Mouse (Mus musculus) midbrain, embryonic 10.5 days (tissue): ENCODE data around the gene Palld. TPM values are rescaled to one million over a fixed set of nuclear protein-coding genes. Genes with fewer than 3 reads are reported as not detected.
A peak's percentile ranks its signal among the peaks of the same experiment; 100 is the strongest.

Experiments used
- DNase-seq: peaks from one replicate; pipeline ENCODE4 v3.0.0-alpha.2; 2017; ENCODE audit warnings: low spot score
- H3K27ac ChIP-seq: fragments of 300-500 bp; sonication (generic); replicated peaks from 2 replicates; pipeline ENCODE4 v1.5.1; 2016; ENCODE audit warnings: mild to moderate bottlenecking
- H3K27me3 ChIP-seq: fragments of 300-500 bp; sonication (generic); 2 replicates; pipeline ENCODE4 v1.6.1; 2016; ENCODE audit warnings: low read depth, mild to moderate bottlenecking; ENCODE audit not compliant: poor library complexity, severe bottlenecking
- H3K36me3 ChIP-seq: fragments of 300-500 bp; sonication (generic); 2 replicates; pipeline ENCODE4 v1.6.1; 2016; ENCODE audit warnings: mild to moderate bottlenecking, moderate library complexity
- H3K4me1 ChIP-seq: fragments of 300-500 bp; sonication (generic); 2 replicates; pipeline ENCODE4 v1.6.1; 2016
- H3K4me3 ChIP-seq: fragments of 300-500 bp; sonication (generic); 2 replicates; pipeline ENCODE4 v1.5.1; 2016; ENCODE audit warnings: mild to moderate bottlenecking, moderate library complexity
- H3K9me3 ChIP-seq: fragments of 300-500 bp; sonication (generic); replicated peaks from 2 replicates; pipeline ENCODE4 v1.6.1; 2016; ENCODE audit warnings: mild to moderate bottlenecking
- WGBS: fragments of 180-500 bp; shearing (Covaris S2); methylation state at CpG from one replicate; pipeline ENCODE4 v1.1.7; 2016; 5-methylcytosine and 5-hydroxymethylcytosine counted together
- polyA plus RNA-seq: library from polyadenylated mRNA; unstranded; fragments of >200 nt; fragmentation: Nextera tagmentation; extraction: Ambion mirVana; gene quantifications from 2 replicates; pipeline ENCODE4 v1.2.1, GENCODE M21; 2016

Gene Palld
- polyA plus RNA-seq, 1 experiment from 2014 or later = 58.2 TPM

DNA sequence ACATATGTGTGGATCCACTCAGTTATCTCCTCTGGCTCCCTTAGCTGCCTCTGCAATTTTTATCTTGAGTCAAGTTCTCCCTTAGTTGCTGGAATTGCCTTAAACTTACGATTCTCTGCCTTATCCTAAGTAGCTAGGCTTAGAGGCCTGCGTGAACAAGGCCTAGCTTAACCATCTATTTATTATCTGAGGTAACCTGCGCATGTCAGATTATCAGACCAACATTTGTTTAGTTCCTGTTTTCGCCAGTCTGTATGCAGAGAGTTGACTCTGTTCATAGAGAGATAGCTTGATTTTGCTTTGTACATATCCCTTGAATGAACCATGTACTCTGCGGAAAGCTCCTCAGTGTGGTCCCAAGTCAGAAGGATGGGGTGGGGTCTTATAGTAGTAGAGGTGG is 113.2 kb downstream of the Palld start:
- no peak overlapping the region for H3K27ac ChIP-seq
- no peaks in the 10 kb centered on the region for H3K27me3 ChIP-seq
- no peaks in the 10 kb centered on the region for H3K4me1 ChIP-seq
- no peaks in the 10 kb centered on the region for H3K36me3 ChIP-seq
- WGBS = 90% methylated on average over 5 of the region's 5 CpGs
- no peaks in the 10 kb centered on the region for H3K9me3 ChIP-seq
- H3K4me3 ChIP-seq = no peak overlapping the region
- DNase-seq = no peak

DNA sequence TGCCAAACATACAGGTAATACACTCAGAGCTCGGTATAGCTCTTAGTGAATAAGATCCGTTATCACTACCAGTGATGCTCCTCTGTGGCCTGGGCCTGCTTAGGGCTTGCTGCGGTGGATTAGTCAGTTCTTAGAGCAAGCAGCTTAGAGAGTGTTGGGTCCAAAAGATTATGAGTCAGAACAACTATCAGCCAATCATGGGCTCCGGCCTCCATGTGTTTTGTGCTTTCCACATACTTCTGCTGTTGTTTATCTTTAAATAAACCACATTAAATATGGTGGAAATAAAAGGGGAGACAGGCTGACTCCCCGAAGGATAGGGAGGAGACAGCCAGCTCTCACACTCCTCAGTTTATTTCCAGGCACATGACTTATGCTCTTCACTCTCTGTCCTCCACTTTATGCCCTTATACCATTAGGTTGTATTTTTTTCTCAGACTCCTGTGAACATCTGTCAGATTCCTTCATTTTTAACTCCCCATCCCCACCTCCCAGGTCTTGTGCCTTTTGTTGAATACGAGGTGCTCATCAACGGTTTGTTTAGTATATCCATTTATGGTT is 119.5 kb downstream of the Palld start:
- Histone ChIP-seq H3K36me3 (no peaks in the 10 kb centered on the region), H3K27ac (no peak overlapping the region)
- 85% methylated on average over 7 of the region's 7 CpGs for WGBS

DNA sequence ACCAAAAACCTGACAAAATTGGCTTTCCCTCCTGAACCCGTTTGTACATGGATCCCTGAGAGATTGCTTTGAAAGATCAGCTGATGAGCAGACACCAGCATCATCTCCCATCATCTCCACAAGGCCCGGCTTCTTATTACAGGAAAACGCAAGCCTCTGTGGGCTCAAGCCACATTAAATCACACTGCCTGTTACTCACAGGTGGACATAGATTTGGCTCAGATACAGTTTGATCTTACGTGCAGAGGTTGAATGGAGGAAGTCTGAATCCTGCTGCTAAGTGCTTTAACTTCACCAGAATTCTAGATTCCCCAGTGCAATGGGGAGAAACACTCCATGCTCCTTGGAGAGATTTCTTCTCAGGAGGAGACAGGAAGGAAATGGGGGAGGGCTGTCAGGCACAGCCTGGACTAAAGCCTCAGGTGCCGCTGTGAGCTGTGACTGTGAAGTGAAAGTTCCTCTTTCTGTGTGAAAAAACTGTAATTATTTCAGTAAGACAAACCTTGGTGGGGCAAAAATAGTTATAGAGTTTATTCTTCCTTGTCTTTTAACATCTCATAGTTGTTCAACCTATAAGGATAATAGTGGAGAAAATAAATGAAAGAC is 121.7 kb downstream of the Palld start:
- Histone ChIP-seq H3K9me3 (no peaks in the 10 kb centered on the region), H3K27ac (no peak overlapping the region), H3K4me1 (no peaks in the 10 kb centered on the region), H3K36me3 (no peaks in the 10 kb centered on the region), H3K27me3 (no peaks in the 10 kb centered on the region), H3K4me3 (no peak overlapping the region)
- no peak for DNase-seq
- WGBS = 81% methylated on average over 5 of the region's 5 CpGs

More for the DNA sequence above, 119.5 kb downstream of the Palld start:
- Histone ChIP-seq H3K9me3 (no peaks in the 10 kb centered on the region), H3K4me3 (no peak overlapping the region), H3K4me1 (no peaks in the 10 kb centered on the region), H3K27me3 (no peaks in the 10 kb centered on the region)
- DNase-seq = no peak

DNA sequence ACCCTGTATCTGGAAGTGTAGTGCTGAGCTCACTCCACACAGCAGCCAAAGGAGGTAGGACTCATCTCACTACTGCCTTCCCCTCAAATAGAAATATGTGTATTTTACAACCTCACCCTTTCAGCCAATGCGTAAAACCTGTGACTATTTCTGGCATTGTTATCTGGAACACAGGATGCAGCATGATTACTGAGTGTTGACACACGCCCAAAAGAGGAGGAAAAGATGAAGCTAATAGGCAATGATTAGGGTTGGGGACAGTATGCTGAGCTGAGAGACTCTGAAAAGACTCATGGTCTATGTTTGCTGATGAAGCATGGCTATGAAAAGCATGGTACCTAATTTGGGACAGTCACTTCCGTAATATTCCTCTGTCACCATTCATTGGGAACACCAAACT is 124.3 kb downstream of the Palld start:
- Histone ChIP-seq H3K36me3 (no peaks in the 10 kb centered on the region), H3K27ac (no peak overlapping the region), H3K4me3 (no peak overlapping the region), H3K4me1 (no peaks in the 10 kb centered on the region), H3K9me3 (no peaks in the 10 kb centered on the region), H3K27me3 (no peaks in the 10 kb centered on the region)
- 90% methylated on average over 3 of the region's 3 CpGs for WGBS
- DNase-seq = no peak

DNA sequence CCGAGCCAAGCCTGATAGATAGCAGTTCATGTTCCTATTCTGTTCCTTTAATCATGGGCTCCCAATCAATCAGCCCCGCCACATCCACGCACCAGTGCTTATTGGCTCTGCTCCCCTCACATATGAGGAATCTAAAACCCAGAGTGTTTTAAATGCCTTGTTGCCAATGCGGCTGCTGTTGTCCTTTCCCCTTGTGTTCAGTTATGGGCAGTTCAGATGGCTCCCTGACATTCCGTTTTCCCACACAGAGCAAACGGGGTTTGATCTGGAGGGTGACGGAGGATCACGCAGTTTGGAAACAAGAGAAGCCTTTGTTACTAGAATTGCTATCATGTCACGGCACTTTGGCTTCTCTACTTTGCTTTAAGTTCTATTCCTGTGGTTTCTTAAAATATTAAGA is 125.9 kb downstream of the Palld start:
- no peaks in the 10 kb centered on the region for H3K27me3 ChIP-seq
- DNase-seq = no peak
- H3K9me3 ChIP-seq = no peaks in the 10 kb centered on the region
- no peaks in the 10 kb centered on the region for H3K4me1 ChIP-seq
- WGBS = 84% methylated on average over 9 of the region's 9 CpGs
- H3K36me3 ChIP-seq = no peaks in the 10 kb centered on the region
- H3K27ac ChIP-seq = no peak overlapping the region
- no peak overlapping the region for H3K4me3 ChIP-seq

DNA sequence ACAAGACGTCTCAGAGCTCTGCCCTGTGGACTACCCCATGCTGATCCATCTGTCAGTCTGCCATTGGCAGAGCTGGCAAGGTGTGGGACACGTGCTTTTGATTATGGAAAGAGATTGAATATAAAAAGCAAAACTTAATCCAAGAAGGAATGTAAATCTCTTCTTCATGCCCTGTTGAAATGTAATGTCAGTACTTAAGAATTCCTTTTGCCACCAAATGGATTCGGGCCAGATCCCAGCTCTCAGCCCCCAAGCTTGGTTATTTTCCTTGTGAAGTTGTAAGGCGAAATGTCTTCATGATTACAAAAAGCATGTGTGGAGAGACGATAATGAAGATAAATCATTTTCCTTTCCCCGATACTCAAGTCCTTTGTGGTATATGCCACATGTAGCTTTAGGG is 126.6 kb downstream of the Palld start:
- H3K36me3 ChIP-seq = no peaks in the 10 kb centered on the region
- no peaks in the 10 kb centered on the region for H3K4me1 ChIP-seq
- H3K4me3 ChIP-seq = no peak overlapping the region
- 82% methylated on average over 6 of the region's 6 CpGs for WGBS
- no peaks in the 10 kb centered on the region for H3K27me3 ChIP-seq
- no peak for DNase-seq
- H3K27ac ChIP-seq = no peak overlapping the region
- H3K9me3 ChIP-seq = no peaks in the 10 kb centered on the region

DNA sequence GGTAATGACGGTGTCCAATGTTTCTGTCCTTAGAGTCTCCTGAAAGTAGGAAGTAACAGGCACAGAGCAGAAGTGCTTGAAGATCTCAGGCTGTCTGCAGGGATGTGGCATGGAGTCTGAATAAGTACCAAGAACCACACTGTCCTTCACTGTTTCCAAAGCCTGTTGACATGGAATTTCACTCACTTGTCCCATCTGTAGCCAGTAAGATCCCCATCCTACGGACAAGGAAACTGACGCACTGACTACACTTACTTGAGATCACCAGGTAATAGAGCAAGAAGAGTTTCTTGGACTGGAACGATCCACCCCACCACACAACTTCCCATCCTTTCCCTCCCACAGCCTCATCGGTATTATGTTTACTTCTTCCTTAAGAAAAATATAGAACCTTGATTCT is 128.3 kb downstream of the Palld start:
- no peaks in the 10 kb centered on the region for H3K36me3 ChIP-seq
- H3K27ac ChIP-seq = no peak overlapping the region
- H3K9me3 ChIP-seq = no peaks in the 10 kb centered on the region
- no peak for DNase-seq
- H3K27me3 ChIP-seq = no peaks in the 10 kb centered on the region
- H3K4me3 ChIP-seq = no peak overlapping the region
- 90% methylated on average over 5 of the region's 5 CpGs for WGBS
- no peaks in the 10 kb centered on the region for H3K4me1 ChIP-seq

DNA sequence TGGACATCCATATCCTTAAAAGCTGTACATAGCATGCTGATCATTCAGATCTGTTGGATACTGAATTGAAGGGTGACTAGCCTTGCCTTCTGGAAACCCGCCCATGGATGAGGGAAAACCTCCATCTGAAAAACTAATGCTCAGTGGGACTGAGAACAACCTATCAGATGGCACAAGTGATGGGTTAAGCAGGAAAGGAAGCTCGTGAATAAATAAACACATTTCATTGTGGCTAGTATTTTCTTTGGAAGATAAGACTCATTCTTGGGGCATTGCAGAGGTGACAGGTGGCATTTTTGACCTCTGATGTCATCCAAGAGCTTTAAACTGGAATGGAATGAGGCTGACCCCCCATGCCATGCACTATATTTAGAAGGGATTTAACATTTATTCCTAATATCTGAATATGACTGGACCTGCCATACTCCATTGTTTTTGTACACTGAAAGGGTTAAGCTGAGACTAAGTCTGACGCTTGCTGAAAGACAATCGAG is 128.8 kb downstream of the Palld start:
- H3K4me3 ChIP-seq = no peak overlapping the region
- H3K4me1 ChIP-seq = no peaks in the 10 kb centered on the region
- H3K9me3 ChIP-seq = no peaks in the 10 kb centered on the region
- DNase-seq = no peak
- no peak overlapping the region for H3K27ac ChIP-seq
- whole genome bisulfite sequencing = 74% methylated on average over 4 of the region's 4 CpGs
- no peaks in the 10 kb centered on the region for H3K27me3 ChIP-seq
- no peaks in the 10 kb centered on the region for H3K36me3 ChIP-seq

DNA sequence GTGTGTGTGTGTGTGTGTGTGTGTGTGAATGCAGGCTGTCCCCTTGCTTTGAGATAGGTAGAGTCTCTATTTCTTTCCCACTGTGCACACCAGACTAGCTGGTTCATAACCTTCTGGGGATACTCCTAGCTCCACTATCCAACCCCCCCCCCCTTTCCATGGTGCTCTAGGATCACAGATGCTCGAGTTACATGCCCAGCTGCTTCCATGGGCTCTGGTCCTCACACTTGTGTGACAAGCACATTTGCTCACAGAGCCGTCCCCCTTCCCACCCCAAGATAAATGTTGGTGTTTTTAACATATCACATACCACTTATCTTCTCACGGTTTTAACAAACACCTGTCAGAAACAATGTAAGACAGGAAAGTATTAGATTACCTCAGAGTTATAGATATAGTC is 131.2 kb downstream of the Palld start:
- Histone ChIP-seq H3K4me3 (no peak overlapping the region), H3K9me3 (no peaks in the 10 kb centered on the region), H3K27me3 (no peaks in the 10 kb centered on the region), H3K36me3 (no peaks in the 10 kb centered on the region), H3K4me1 (no peaks in the 10 kb centered on the region), H3K27ac (no peak overlapping the region)
- 83% methylated on average over 3 of the region's 3 CpGs for WGBS
- no peak for DNase-seq

DNA sequence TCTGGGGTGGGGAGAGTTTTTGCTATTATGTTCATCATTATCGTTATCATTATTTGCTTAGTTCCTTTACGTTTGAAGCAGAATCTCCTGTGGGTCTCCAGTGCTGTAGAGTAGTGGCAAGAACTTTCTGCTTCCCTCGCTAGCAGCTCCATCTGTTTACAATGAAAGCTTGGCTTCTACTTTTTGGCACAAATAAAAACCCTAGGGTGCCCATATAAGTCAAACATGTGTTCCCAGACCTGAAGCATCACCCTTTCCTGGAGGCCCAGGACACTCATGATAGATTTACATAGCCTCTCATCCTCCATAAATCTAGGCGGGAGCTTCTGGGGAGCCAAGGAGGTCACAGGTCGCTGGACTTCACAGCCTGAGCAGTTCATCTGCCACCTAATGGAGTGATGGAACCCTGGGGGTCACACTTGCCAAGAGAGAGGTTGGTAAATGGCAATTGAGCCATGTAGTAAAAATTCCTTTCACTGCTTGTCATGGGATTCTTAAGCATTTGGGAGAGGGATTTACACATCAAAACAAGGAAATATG is 133.1 kb downstream of the Palld start:
- H3K4me1 ChIP-seq = no peaks in the 10 kb centered on the region
- H3K9me3 ChIP-seq = no peaks in the 10 kb centered on the region
- no peaks in the 10 kb centered on the region for H3K27me3 ChIP-seq
- no peak for DNase-seq
- H3K36me3 ChIP-seq = no peaks in the 10 kb centered on the region
- WGBS = 81% methylated on average over 5 of the region's 5 CpGs
- no peak overlapping the region for H3K27ac ChIP-seq
- H3K4me3 ChIP-seq = no peak overlapping the region

DNA sequence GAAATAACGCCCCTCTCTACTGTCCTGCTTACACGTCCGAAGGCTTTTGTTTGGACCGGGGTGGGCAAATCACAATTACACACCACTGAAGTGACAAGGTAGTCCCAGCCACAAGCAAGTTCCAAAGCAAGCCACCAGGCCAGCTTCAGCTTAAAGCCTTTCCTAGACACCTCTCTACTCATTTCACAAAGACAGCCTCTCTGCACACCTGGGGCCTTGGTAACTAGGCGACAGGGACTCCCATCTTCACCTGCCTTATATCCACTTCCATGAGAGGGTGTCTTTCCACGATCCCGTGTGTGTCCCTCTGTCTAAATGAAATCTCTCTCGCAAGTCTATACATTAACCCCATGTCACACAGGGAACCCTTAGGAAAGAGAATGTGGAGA is 142.3 kb downstream of the Palld start:
- H3K36me3 ChIP-seq = peaks cover 12% of the 10 kb centered on the region
- peak overlapping the region; percentile 96 for H3K27ac ChIP-seq
- 16% methylated on average over 8 of the region's 8 CpGs for WGBS
- no peaks in the 10 kb centered on the region for H3K27me3 ChIP-seq
- H3K4me3 ChIP-seq = peak overlapping the region; percentile 83
- H3K9me3 ChIP-seq = no peaks in the 10 kb centered on the region
- H3K4me1 ChIP-seq = peaks cover 33% of the 10 kb centered on the region
- DNase-seq = no peak

DNA sequence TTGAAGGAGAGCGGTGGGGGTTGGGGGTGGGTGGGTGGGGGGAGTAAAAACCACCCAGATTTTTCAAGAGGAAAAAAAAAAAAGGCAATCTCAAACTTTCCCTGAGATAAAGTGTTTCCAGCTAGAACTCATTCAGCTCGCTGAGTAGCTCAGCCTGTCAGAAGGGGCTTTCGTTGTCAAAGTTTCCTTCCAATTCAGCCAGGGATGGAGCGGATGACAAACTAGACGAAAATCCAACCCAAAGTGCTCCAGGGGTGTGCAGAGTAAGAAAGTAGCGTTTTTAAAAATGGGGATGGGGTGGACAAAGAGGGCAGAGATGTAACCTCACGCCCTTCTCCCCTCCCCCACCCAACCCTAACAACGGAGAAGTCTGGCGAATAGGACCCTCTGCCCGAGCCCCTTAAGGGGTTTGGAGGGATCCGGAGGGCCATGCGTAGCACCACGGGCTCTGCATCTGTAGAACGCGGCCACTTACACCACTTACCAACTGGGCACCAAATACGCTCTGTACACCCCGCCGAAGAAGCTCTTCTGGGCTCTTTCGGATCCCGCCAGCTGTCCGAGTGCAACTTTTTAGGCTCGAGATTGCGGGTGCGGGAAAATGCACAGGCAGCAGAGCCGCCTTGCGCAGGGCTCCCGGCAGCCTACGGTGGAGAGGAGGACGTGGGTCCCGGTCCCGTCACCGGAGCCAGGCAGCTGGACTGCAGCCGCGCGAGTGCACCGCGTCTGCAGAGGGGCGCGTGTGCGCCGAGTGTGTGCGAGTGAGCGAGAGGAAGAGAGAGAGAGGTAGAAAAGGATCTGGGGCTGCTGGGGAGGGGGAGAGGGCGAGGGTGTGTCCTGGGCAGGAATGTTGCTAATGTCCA is 142.9 kb downstream of the Palld start:
- peaks cover 33% of the 10 kb centered on the region for H3K4me1 ChIP-seq
- DNase-seq = peak; percentile 77
- no peaks in the 10 kb centered on the region for H3K9me3 ChIP-seq
- peak overlapping the region; percentile 83 for H3K4me3 ChIP-seq
- H3K36me3 ChIP-seq = peaks cover 19% of the 10 kb centered on the region
- peak overlapping the region; percentile 96 for H3K27ac ChIP-seq
- WGBS = under 1% methylated on average over 44 of the region's 44 CpGs
- no peaks in the 10 kb centered on the region for H3K27me3 ChIP-seq
